15 mouse cellular contexts compared by ENCODE assay signal in the genomic region with DNA sequence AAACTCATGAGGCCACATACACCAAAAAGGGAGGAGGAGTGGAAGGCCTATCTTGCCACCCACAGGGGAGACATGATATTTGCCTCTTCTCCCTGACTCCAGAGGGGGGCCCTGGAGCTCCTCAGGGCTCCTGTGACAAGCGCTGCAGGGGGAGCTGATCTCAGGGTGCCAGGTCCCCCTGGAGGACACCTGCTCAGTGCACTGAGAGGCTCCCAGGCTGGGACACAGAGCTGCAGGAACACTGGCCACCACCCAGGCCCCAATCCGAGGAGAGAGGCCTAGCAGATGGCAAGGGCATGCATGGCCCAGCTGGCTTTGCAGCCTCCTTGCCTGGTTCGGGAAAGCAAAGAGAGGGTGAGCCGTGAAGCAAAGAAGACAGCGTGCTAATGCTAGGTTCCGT. TPM values are rescaled to one million over a fixed set of nuclear protein-coding genes. Genes with fewer than 3 reads are reported as not detected.
DNase-seq lines count a peak whose midpoint lies in the region; ATAC-seq lines count a peak whose summit lies in the region.
"Had no signal": no experiment of that assay in that cellular context is flagged by ENCODE, and none has a peak within 500 bp of the region (broad histone marks: within the 10 kb centered on the region; RNA-seq: fewer than 3 reads in every experiment).

No protein-coding gene starts in this region.

- no peak overlapping the region for H3K4me2 ChIP-seq in heart, embryonic 11.5 days
- no peak overlapping the region for H3K4me2 ChIP-seq in neural tube, embryonic 12.5 days (replicated peaks)
- H3K4me2 ChIP-seq: embryonic facial prominence, embryonic 13.5 days; neural tube, embryonic 15.5 days had no signal

- H3K9me3 ChIP-seq in heart, embryonic 11.5 days (replicated peaks; ENCODE audit: control insufficient read depth, low read length): no peaks in the 10 kb centered on the region
- H3K9me3 ChIP-seq in neural tube, embryonic 12.5 days: no peaks in the 10 kb centered on the region
- H3K9me3 ChIP-seq: embryonic facial prominence, embryonic 13.5 days; neural tube, embryonic 15.5 days had no signal

- WGBS in heart, embryonic 11.5 days (ENCODE audit: insufficient replicate concordance): 56% methylated on average over 6 of the region's 6 CpGs
- 69% methylated on average over 6 of the region's 6 CpGs for WGBS in neural tube, embryonic 12.5 days

- ATAC-seq in heart, embryonic 11.5 days (replicated peaks; ENCODE audit: insufficient number of reproducible peaks, low FRiP score, low TSS enrichment): no peak
- no peak for ATAC-seq in neural tube, embryonic 12.5 days (ENCODE audit: low FRiP score, low read depth)
- ATAC-seq: midbrain, embryonic 16.5 days had no signal

- H3K4me3 ChIP-seq in heart, embryonic 11.5 days (ENCODE audit: low read depth, low read length): no peak overlapping the region
- no peak overlapping the region for H3K4me3 ChIP-seq in neural tube, embryonic 12.5 days
- H3K4me3 ChIP-seq: embryonic facial prominence, embryonic 13.5 days; neural tube, embryonic 15.5 days had no signal

- no peaks in the 10 kb centered on the region for H3K27me3 ChIP-seq in heart, embryonic 11.5 days (ENCODE audit: control insufficient read depth, insufficient read depth, low read length)
- H3K27me3 ChIP-seq in neural tube, embryonic 12.5 days (replicated peaks): no peaks in the 10 kb centered on the region
- H3K27me3 ChIP-seq: embryonic facial prominence, embryonic 13.5 days; neural tube, embryonic 15.5 days had no signal

- intact Hi-C loops in heart, postnatal 36 days (cut with DNase I): no loop called here

- H3K27ac ChIP-seq in heart, embryonic 11.5 days (ENCODE audit: low read depth, low read length): no peak overlapping the region; the same call in 1 of the 2 replicates
- H3K27ac ChIP-seq in neural tube, embryonic 12.5 days: no peak overlapping the region
- H3K27ac ChIP-seq: embryonic facial prominence, embryonic 13.5 days; neural tube, embryonic 15.5 days; stomach, postnatal 0 days had no signal

- H3K36me3 ChIP-seq in heart, embryonic 11.5 days (ENCODE audit: control insufficient read depth, insufficient read depth, low read length): no peaks in the 10 kb centered on the region
- no peaks in the 10 kb centered on the region for H3K36me3 ChIP-seq in neural tube, embryonic 12.5 days
- H3K36me3 ChIP-seq: embryonic facial prominence, embryonic 13.5 days; neural tube, embryonic 15.5 days had no signal

- 0 out of 2 replicates have a peak overlapping the region, but pooled peaks have one; percentile 34 for H3K9ac ChIP-seq in heart, embryonic 11.5 days (ENCODE audit: low read depth, low read length)
- H3K9ac ChIP-seq in neural tube, embryonic 12.5 days: 0 out of 2 replicates have a peak overlapping the region, but pooled peaks have one; percentile 21
- H3K9ac ChIP-seq: embryonic facial prominence, embryonic 13.5 days; neural tube, embryonic 15.5 days had no signal

- H3K4me1 ChIP-seq in heart, embryonic 11.5 days (ENCODE audit: control insufficient read depth, insufficient read depth, low read length): peaks cover 9% of the 10 kb centered on the region
- H3K4me1 ChIP-seq in neural tube, embryonic 12.5 days: no peaks in the 10 kb centered on the region
- H3K4me1 ChIP-seq: embryonic facial prominence, embryonic 13.5 days had no signal

- DNase-seq in heart, postnatal 36 days: no peak
- no peak for DNase-seq in neural tube, embryonic 10.5 days (ENCODE audit: extremely low spot score, low spot score)
- peak; percentile 46 to 66 for DNase-seq in gastrocnemius, adult 8-10 months (ENCODE audit: low spot score in 2 of 2)
- DNase-seq in skeletal muscle tissue, adult 2 months (ENCODE audit: low read depth, low spot score): peak; percentile 66
- no peak for DNase-seq in adrenal gland, postnatal 25 days
- no peak for DNase-seq in testis, postnatal 10 days (ENCODE audit: low spot score)
- DNase-seq: kidney, adult 8-10 months; layer of hippocampus, adult 9-11 months; lung, postnatal 36 days had no signal

RNA-seq across cellular contexts. Expression of gene Sptb, which starts 25.9 kb away (rescaled TPM):
- 15.7 and 17.0 TPM in 2 replicates for polyA plus RNA-seq in heart, embryonic 11.5 days (2014; fragmentation: Nextera tagmentation; extraction: Ambion mirVana)
- total RNA-seq in heart, postnatal 36 days (2021): 10 to 100 TPM; 88.4 to 94.2 TPM
- 2.5 and 2.9 TPM in 2 replicates for polyA plus RNA-seq in neural tube, embryonic 12.5 days (2016; fragmentation: Nextera tagmentation; extraction: Ambion mirVana)
- 100 to 1,000 TPM; 167 to 183 (median 176) TPM for total RNA-seq in gastrocnemius, adult 8-10 months (2022)
- total RNA-seq in adrenal gland, postnatal 25 days (2021): 60.7 and 63.5 TPM in 2 replicates

Comparison
In these comparisons a context has a peak if more than half of its experiments do, and no peak if none do; other contexts are left out.
1. DNase-seq: peak in gastrocnemius, adult 8-10 months (2 of 2) and skeletal muscle tissue, adult 2 months (single experiment); none in heart, postnatal 36 days (0 of 2), neural tube, embryonic 10.5 days (single experiment), adrenal gland, postnatal 25 days (single experiment) and testis, postnatal 10 days (single experiment).